Mouse (Mus musculus) adrenal gland, postnatal 14 days (tissue): ENCODE data around the gene Sumo2. TPM values are rescaled to one million over a fixed set of nuclear protein-coding genes. Genes with fewer than 3 reads are reported as not detected.
"Not testable (repeated sequence)": the region's sequence is repeated elsewhere in the genome, so short reads cannot be mapped to it uniquely, and the experiment has no call there.

Experiments
- DNase-seq: peaks from one replicate; pipeline ENCODE4 v3.0.0; 2021; ENCODE audit warnings: mixed read lengths
- total RNA-seq: library from RNA; stranded (reverse); gene quantifications from 2 replicates; pipeline ENCODE4 v1.2.3, GENCODE M21; 2021

Gene Sumo2
- total RNA-seq, 1 experiment from 2014 or later, result 262 TPM

DNA sequence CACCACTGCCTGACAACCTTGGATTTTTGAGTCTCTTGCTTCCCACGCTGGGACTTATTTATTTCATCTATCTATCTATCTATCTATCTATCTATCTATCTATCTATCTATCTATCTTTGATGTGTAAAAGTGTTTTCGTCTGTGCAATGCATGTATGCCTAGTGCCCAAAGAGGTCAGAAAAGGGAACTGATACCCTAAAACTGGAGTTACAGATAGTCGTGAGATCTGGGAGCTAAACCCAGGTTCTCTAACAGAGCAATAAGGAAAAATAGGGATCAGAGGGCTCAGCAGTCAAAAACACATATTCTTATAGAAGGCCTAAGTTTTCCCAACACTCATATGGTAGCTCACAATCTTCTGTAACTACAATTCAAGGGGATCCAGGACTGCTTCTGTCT lies 16.5 kb downstream of the Sumo2 start:
- no peak for DNase-seq

DNA sequence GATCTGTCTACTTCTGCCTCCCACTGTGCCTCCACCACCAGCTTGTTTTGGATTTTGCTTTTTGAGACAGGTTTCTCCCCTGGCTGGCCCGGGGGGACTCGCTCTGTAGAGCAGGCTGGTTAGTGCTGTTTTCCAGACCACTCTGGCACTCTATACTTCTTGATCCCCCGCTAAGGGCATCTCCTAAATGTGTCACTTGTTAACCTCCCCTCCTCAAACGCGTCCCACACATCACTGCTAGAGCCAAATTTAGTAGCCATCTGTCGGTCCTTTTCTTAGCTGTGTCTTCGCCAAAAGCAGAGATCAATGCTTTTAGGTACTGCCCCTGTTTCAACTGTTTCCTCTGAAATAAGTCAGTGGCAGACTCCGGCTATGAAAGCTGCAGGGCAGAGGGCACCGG lies 17.4 kb downstream of the Sumo2 start:
- no peak for DNase-seq

DNA sequence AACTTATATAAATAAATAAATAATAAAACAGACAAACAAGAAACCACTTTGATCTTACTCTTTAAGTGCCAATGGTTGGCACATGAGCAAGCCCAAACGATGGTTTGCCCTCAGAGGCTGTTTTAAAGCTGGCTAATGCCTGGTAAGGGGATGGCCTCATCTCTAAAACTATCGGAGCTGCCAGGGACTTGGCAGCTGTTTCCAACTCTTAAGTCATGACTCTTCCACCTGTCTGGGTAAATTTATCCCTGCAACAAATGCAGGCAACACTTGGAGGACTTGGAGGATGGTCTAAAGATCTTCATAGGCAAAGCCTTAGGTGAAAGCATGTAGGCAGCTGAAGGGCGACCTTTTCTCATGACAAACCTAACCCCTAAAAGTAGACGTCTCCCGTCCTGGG lies 19.1 kb downstream of the Sumo2 start:
- no peak for DNase-seq

DNA sequence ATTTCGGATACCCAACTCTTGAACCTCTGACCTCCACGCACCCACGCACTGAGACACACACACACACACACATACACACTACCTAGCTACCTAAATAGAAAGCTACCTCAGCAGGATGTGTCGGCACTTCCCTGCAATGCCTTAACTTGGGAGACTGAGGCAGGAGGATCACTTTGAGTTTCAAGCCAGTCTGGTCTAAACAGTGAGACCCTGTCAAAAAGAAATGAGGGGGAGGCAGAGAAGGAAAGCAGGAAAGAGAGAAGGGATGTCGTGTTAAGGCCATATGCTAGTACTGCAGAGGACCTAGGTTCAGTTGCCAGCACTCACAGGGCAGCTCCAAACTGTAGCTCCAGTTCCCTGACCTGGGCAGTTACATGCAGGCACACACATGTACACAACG lies 21.1 kb downstream of the Sumo2 start:
- no peak for DNase-seq

DNA sequence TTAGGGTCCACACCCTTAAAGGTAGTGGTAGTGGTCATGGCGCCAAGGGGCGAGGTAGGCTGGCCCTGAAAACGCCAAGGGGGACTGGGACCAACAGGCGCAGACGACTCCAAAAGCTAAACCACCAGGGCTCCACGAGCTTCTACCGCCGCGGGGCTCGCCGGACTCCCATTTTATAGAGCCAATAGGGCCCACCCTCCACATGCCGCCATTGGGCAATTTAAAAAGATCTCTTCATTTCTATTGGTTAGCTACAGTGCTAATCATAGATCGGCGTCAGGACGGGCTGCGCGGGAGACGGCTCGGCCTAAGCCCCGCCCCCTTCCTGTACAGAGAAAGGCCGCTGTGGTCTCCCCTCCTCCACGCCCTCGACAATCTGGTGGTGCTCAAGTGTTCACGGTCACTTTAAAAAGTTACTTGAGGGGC lies 21.8 kb downstream of the Sumo2 start, which contains the start of gene Jpt1:
Gene Jpt1 (minus strand): TSS at position 150 of the 426 bp plus-strand sequence.
- DNase-seq, result peak; percentile 97

DNA sequence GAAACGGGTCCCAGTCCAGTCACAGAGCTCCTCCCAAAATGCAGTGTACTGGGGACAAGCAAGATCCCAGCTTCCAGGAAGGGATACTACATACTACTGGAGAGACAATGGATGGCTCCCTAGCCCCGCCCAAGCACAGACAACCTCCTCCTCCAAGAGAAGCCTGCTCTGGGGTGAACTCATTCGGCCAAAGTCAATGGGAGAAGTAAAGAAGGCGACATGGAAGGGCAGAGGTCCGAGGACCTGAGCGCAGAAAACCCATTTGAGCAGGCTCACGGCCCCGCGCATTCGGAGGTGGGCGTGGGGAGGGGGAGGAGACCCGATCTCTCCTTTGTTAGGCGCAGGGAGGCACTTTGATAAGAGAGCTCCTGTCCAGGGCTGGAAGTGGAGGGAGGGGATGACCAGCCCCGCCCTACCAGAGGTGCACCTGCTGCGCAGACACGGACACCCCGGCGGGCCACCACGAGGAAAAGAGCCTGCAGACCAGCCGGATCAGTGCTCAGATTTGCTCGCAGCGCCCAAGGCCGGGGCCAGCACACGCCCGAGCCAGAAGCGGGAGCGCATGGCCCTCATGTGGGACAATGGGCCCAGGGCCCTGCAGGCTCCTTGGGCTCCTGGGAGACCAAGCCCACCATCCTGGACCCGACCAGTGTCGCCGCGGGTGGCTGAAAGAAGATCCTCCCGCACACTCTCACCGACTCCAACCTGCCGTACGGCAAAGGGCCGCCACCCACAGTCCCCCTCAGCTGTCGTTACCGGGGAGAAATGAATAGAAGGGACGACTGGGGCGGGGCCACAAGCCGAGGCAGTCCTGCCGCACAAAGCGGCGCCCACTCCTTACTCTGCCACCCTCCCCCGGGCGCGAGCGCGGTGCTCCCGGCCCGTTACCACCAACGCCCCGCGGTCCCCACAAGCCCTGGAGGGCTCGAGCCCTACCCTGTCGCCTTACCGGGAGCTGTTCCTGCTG lies 22.5 kb downstream of the Sumo2 start:
- peak; percentile 68 for DNase-seq

DNA sequence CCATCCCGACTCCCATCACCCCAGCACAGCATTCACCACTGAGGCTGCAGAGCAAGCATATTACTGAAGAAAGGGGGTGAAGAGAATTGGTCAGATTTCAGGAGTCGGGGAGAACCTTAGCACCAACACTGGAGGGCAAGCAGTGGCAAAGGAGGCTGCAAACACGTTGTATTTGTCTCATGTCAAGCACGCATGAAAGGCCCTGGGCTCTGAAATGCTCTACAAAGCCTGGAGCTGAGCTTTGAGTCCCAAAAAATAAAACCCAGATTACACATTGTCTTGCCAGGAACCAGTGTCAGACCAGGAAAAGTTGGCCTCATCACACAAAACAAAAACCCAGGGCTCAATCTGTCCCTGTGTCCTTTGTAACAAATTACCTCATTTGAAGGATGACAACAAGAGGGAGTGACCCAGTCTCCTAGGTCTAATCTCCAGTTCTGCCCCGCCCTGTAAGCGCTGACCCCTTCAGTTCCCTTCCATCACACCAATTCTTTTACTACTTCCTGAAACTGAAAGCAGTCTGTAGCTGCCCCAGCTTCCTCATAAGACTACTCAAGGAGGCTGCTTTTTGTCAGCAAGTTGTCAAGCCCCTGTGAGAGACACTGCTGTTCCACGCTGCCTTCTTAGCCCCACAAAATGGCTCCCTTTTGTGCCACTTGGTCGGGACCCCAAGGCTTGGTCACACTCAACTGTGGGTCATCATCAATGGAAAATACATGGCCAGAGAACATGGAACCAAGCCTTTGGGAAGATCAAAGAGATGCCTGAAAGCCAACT lies 23.5 kb downstream of the Sumo2 start:
- DNase-seq, result peak; percentile 21

DNA sequence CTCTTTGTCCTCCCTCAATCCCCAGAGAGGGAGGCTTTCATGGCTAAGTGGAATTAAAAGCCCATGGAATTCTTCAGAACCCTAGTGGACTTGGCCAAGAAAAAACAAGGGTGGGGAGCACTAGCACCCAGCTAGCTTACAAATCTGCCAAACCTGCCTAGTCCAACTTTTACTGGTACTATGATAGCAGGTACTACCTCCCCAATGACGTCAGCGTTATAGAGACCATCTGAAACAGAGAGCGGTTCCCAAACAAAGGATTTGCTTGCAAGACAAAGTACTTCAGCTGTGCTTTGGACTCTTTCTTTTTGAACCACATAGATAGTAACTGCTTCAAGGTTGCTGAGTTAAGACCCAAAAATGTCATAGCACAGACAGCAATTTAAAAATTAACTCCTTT lies 24.1 kb downstream of the Sumo2 start:
- no peak for DNase-seq

DNA sequence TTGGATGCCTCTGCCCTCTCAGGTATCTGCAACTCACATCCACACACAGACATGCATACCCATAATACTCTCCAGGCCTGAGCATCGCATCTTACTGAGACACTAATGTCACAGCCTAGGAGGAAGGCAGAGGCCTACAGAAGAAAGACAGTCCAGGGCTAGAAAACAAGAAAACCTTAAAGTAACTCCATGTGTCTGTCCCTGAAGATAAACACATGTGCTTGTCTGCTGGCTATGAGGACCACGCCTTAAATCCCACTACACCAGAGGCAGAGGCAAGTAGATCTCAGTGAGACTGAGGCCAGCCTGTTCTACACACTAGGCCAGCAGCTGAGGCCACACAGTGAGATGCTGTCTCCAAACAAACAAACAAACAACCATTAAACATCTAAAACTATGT lies 25.0 kb downstream of the Sumo2 start:
- no peak for DNase-seq

DNA sequence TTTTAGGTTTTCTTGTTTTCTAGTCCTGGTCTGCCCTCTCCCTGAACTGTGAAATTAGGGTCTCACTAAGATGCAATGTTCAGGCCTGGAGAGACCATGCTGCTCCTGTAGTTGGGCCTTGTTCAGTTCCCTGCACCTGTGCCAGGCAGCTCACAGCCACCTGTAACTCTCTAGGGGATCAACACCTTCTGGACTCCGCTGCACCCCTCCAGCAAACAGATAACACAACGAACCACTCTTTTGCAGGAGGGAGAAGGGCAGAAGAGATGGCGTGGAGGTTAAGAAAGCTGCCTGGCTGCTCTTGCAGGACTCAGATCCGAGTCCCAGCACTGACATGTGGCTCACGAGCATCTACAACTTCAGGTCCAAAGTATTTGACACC lies 25.6 kb downstream of the Sumo2 start:
- DNase-seq, result no peak

DNA sequence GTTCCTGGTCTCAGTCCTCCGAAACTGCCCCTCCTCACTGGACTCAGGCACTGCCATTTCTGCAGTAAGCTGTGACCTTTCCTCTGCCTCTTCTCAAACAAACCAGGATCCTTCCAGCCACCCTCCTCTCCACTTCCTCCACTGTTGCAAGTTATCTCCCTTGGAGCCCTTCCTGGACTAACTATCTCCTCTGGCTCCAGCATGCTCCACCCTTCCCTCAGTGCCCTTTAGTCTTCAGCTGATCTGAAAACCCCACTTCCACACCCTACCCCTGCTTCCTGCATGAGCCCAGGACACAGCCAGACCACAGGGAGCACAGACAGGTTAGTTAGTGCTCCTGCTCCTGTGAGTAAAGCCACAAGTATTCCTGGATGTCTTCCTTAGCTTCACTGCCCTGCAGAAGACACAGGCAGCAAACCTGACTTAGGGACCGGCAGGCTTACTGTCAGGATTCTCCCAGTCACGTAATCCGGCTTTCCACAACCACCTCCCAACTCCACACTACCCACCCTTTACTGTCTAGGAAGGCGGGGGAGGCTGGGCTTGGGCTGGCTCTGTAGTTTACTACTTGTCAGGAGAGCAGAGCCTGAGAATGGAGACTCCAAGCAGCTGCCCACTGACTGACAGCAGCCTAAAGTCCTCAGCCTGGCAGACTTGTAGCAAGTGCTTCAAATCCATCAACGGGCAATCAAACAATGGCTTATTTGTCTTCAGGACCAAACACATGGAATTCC lies 26.1 kb downstream of the Sumo2 start:
- DNase-seq, result no peak

DNA sequence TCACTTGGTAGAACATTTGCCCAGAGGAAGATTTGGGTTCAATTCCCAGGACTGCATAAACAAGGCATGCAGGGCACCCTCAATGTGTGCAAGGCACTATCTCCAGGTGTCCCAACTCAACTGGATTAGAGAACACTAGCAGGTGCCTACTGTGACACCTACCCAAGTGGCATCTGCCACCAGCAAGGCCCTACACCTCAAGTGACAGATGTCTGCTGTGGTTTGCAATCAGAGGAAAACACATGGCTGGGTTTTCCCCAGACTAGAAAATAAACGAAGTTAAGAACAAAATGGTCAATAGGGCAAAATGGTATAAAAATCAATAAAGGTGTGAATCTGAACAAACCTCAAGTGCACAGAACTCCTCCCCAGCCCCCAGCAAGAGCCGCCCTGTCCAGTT lies 28.0 kb downstream of the Sumo2 start:
- DNase-seq, result no peak

DNA sequence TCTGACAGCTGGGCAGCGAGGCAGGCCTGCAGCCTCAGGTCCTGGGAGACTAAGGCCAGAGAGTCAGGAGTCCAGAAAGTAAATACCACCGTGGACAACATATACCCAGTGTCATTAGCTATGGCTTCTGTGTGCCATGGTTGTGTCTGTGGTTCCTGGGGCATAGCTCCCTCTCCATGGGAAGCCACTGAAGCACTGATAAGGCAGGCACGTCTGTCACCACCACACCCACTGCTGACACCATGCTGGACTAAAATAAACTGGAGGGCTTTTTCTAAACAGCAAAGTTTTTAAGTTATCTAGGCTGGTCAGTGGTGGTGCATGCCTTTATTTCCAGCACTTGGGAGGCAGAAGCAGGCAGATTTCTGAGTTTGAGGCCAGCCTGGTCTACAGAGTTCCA lies 29.5 kb downstream of the Sumo2 start:
- no peak for DNase-seq

DNA sequence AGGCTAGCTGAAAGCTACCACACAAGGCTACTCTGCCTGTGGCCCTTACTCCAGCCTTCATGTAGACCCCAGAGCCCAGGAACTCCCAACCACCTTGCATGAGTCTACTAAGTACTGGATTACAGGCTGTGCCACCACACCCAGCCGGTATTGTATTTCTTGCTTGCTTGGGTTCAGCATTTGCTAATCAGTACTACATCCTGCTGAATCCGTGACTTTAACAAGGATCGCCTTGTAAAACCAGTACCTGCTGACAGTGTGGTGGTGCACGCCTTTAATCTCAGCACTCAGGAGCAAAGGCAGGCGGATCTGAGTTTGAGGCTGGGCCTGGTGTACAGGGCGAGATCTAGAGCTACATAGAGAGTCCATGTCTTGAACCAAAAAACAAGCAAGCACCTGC lies 33.4 kb downstream of the Sumo2 start:
- DNase-seq, result no peak

DNA sequence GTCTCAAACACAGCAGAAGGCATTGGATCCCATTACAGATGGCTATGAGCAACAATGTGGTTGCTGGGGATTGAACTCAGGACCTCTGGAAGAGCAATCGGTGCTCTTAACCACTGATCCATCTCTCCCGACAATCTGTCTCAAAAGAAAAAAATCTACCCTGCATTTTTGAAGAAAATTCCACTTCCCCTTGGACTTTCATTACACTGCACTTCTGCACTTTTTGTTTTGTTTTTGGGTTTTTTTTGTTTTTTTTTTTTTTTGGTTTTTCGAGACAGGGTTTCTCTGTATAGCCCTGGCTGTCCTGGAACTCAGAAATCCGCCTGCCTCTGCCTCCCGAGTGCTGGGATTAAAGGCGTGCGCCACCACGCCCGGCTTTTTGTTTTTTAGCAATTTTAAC lies 39.5 kb downstream of the Sumo2 start:
- not testable (repeated sequence) for DNase-seq

DNA sequence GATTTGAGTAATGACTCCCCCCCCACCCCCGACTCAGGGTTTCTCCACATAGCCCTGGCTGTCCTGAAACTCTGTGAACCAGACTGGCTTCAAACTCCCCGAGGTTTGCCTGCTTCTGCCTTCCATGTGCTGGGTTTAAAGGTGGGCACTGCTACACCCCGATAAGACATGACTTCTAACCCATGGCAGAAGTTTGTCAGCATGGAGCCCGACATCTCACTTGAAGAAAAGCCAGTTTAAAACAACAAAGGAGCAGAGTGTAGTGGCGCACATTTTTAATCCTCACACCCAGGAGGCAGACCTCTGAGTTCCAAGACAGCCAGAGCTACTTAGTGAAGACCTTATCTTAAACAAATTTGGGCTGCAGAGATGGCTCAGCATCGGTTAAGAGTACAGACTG lies 43.7 kb downstream of the Sumo2 start:
- DNase-seq, result no peak

DNA sequence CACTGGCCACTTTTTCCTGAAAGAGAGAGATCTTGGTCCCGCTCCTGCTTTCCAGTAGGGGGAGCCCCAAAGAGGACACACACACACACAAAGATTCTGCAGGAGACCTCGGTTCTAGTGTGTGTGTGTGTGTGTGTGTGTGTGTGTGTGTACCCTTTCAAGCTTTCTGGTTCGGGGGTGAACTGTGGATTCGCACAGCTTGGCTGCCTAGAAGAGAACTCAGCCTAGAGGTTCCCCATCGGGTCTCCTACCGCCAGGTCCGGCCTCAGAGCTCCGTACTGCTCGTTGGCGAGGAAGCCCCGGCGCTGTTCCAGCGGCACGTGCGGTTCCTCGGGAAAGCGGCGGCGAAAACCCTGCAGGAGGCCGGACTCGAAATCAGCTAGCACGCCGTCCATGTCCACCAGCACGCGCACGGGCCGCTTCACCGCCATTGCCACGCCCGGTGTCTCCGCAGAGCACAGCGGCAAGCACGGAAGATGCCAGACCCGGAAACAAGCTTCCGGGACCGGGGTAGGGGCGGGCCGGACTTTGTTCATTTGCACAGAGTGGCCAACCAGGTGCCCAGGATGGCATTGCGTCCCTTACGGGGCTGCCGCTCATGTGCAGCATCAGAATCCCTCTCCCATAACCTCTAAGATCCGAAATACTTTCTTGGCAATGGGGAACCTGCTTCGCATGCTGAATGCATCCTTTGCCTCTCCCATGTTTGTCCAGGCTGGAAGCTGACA lies 44.6 kb downstream of the Sumo2 start, which contains the start of gene Nt5c:
Gene Nt5c (minus strand): TSS at position 507 of the 728 bp plus-strand sequence.
- peak; percentile 92 for DNase-seq

DNA sequence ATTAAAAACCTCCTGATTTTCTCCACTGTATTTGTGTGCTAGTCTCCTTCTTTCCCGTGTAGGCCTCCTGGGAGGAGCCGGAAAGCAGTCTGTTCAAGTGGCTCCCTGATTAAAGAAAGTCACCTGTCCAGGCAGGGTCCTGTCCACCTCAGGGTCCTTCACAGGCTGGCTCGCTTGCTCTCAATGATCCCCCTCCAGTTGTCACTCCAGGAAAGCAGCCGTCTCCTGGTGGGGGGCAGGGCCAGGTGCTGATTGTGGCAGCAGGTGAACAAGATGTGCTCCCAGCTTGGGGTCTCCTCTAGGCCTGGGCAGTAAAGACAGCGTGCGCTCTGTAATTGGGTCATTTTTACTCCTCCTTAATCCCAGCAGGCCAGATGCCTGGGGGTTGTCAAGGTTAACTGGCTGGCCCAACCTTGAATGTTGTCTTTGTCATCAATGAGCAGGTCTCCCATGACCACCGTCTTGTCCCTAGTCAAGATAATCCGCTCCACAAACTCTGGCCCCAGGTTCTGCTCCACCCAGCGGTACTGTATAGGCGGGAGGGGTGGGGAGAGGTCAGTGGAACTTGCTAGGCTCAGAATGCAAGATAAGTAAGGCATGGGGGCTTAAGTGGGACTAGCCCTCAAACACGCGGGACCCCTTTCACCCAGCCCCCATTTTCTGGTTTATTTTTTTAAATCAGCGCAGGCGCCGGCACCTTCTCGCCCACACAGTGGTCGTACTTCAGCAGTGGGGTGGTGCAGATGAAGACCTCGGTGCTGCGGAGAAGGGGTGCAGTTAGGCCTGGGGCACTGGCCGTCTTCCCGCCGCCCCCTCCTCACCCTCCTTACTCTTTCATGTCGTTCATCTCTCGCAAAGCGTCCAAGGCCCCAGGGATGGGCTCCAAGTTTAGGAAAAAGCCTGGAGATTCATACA lies 45.4 kb downstream of the Sumo2 start:
- peak; percentile 49 for DNase-seq

DNA sequence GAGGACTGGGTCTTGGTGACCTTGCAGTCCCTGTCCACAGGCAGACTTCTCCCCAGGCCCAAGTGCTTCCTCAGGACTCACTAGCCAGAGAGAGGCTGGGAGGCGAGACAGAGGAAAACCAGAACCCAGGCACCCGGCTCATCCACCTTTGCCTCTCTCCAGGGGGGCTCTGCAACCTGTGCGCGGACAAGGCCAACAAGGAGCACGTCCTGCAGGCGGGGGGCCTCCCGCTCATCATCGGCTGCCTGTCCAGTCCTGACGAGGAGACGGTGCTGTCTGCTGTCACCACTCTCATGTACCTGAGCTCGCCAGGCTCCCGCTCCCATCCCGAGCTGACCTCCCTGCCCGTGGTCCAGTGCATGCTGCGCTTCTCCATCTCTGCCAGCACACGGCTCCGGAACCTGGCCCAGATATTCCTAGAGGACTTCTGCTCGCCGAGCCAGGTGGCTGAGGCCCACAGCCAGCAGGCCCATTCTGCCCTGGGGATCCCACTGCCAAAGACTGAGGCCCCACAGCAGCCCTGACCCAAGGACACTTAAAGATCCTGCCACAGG lies 47.4 kb downstream of the Sumo2 start:
- DNase-seq, result no peak

DNA sequence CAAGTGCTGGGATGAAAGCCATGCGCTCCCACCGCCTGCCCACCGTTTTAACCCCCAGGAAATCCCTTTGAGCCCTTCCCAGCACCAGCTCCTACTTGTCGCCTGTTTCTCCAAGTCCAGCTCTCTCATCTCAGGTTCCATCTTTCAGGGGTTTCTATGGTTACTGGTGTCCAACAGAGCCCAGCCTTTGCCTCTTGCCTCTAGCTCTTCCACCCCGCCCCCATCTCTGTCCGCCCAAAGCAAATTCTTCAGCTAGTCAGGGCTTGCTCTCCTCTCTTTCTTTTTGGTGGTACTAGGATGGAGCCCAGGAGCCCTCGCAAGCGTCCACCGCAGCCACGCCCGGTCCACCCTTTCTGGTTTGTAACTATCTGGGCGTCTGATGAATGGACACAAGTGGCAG lies 50.9 kb downstream of the Sumo2 start:
- no peak for DNase-seq
